Mouse (Mus musculus): Measurements from ENCODE around the gene Msl1. TPM values are rescaled to one million over a fixed set of nuclear protein-coding genes. Genes with fewer than 3 reads are reported as not detected.

Gene Msl1
- polyA plus RNA-seq, 1 experiment from 2014 or later: 17.5 TPM

- DNase-seq (ENCODE audit: low spot score) (no peak), ATAC-seq (replicated peaks; ENCODE audit: low FRiP score, low TSS enrichment, low read depth) (no peak)
- H3K4me3 ChIP-seq (ENCODE audit: low read depth, low read length): no peak overlapping the region
- WGBS: 19% methylated on average over 13 of the region's 14 CpGs
- H3K27me3 ChIP-seq (replicated peaks; ENCODE audit: control insufficient read depth, insufficient read depth, low read length): no peaks in the 10 kb centered on the region
- peaks cover 63% of the 10 kb centered on the region for H3K4me1 ChIP-seq (replicated peaks; ENCODE audit: control insufficient read depth, insufficient read depth, low read length)
- H3K4me2 ChIP-seq (ENCODE audit: low read length): peak overlapping the region; percentile 49
- H3K9me3 ChIP-seq (ENCODE audit: control insufficient read depth, low read length): no peaks in the 10 kb centered on the region
- H3K27ac ChIP-seq (ENCODE audit: low read depth): peak overlapping the region; percentile 95
- H3K9ac ChIP-seq (ENCODE audit: low read length): 0 out of 2 replicates have a peak overlapping the region, but pooled peaks have one; percentile 10
- H3K36me3 ChIP-seq (ENCODE audit: control insufficient read depth, insufficient read depth, low read length): no peaks in the 10 kb centered on the region
Measured at GRCm38 (mm10) chr11:98781851-98782512, 13.3 kb upstream of the Msl1 start.

- Histone ChIP-seq H3K27ac (ENCODE audit: low read depth) (peak overlapping the region; percentile 95), H3K4me1 (replicated peaks; ENCODE audit: control insufficient read depth, insufficient read depth, low read length) (peaks cover 61% of the 10 kb centered on the region), H3K9me3 (ENCODE audit: control insufficient read depth, low read length) (no peaks in the 10 kb centered on the region), H3K4me3 (ENCODE audit: low read depth, low read length) (no peak overlapping the region), H3K36me3 (ENCODE audit: control insufficient read depth, insufficient read depth, low read length) (no peaks in the 10 kb centered on the region), H3K4me2 (ENCODE audit: low read length) (peak overlapping the region; percentile 49), H3K9ac (ENCODE audit: low read length) (peak overlapping the region; percentile 48), H3K27me3 (replicated peaks; ENCODE audit: control insufficient read depth, insufficient read depth, low read length) (no peaks in the 10 kb centered on the region)
- WGBS: 7% methylated on average over 17 of the region's 17 CpGs
- ATAC-seq (replicated peaks; ENCODE audit: low FRiP score, low TSS enrichment, low read depth): no peak
- DNase-seq (ENCODE audit: low spot score): no peak
Measured at GRCm38 (mm10) chr11:98782651-98783235, 12.6 kb upstream of the Msl1 start.

- Histone ChIP-seq H3K27me3 (replicated peaks; ENCODE audit: control insufficient read depth, insufficient read depth, low read length) (no peaks in the 10 kb centered on the region), H3K36me3 (ENCODE audit: control insufficient read depth, insufficient read depth, low read length) (no peaks in the 10 kb centered on the region), H3K4me3 (ENCODE audit: low read depth, low read length) (no peak overlapping the region), H3K9me3 (ENCODE audit: control insufficient read depth, low read length) (no peaks in the 10 kb centered on the region), H3K4me1 (replicated peaks; ENCODE audit: control insufficient read depth, insufficient read depth, low read length) (peaks cover 57% of the 10 kb centered on the region), H3K9ac (ENCODE audit: low read length) (peak overlapping the region; percentile 48), H3K4me2 (ENCODE audit: low read length) (peak overlapping the region; percentile 49), H3K27ac (ENCODE audit: low read depth) (peak overlapping the region; percentile 95)
- 1% methylated on average over 20 of the region's 20 CpGs for WGBS
- DNase-seq (ENCODE audit: low spot score) (peak; percentile 89), ATAC-seq (replicated peaks; ENCODE audit: low FRiP score, low TSS enrichment, low read depth) (peak; percentile 56; the same call in 1 of the 2 replicates)
Measured at GRCm38 (mm10) chr11:98783236-98783696, 12.1 kb upstream of the Msl1 start.

- DNase-seq (ENCODE audit: low spot score) (no peak), ATAC-seq (replicated peaks; ENCODE audit: low FRiP score, low TSS enrichment, low read depth) (no peak)
- no peaks in the 10 kb centered on the region for H3K27me3 ChIP-seq (replicated peaks; ENCODE audit: control insufficient read depth, insufficient read depth, low read length)
- 69% methylated on average over 4 of the region's 4 CpGs for WGBS
- no peak overlapping the region for H3K9ac ChIP-seq (ENCODE audit: low read length)
- 0 out of 2 replicates have a peak overlapping the region, but pooled peaks have one; percentile 29 for H3K27ac ChIP-seq (ENCODE audit: low read depth)
- no peaks in the 10 kb centered on the region for H3K9me3 ChIP-seq (ENCODE audit: control insufficient read depth, low read length)
- no peak overlapping the region for H3K4me3 ChIP-seq (ENCODE audit: low read depth, low read length)
- H3K4me1 ChIP-seq (replicated peaks; ENCODE audit: control insufficient read depth, insufficient read depth, low read length): peaks cover 59% of the 10 kb centered on the region
- H3K36me3 ChIP-seq (ENCODE audit: control insufficient read depth, insufficient read depth, low read length): no peaks in the 10 kb centered on the region
- H3K4me2 ChIP-seq (ENCODE audit: low read length): no peak overlapping the region
Measured at GRCm38 (mm10) chr11:98784139-98784538, 11.2 kb upstream of the Msl1 start.

GRCm38 (mm10) chr11:98785214-98785613 is 10.1 kb upstream of the Msl1 start:
- ATAC-seq (replicated peaks; ENCODE audit: low FRiP score, low TSS enrichment, low read depth) (no peak), DNase-seq (ENCODE audit: low spot score) (no peak)
- Histone ChIP-seq H3K27me3 (replicated peaks; ENCODE audit: control insufficient read depth, insufficient read depth, low read length) (no peaks in the 10 kb centered on the region), H3K4me3 (ENCODE audit: low read depth, low read length) (no peak overlapping the region), H3K36me3 (ENCODE audit: control insufficient read depth, insufficient read depth, low read length) (no peaks in the 10 kb centered on the region), H3K4me1 (replicated peaks; ENCODE audit: control insufficient read depth, insufficient read depth, low read length) (peaks cover 66% of the 10 kb centered on the region), H3K9me3 (ENCODE audit: control insufficient read depth, low read length) (no peaks in the 10 kb centered on the region), H3K4me2 (ENCODE audit: low read length) (no peak overlapping the region), H3K9ac (ENCODE audit: low read length) (no peak overlapping the region), H3K27ac (ENCODE audit: low read depth) (peak overlapping the region; percentile 91)
- WGBS: 65% methylated on average over 10 of the region's 10 CpGs

- ATAC-seq (replicated peaks; ENCODE audit: low FRiP score, low TSS enrichment, low read depth): no peak
- 8% methylated on average over 12 of the region's 12 CpGs for WGBS
- Histone ChIP-seq H3K27ac (ENCODE audit: low read depth) (peak overlapping the region; percentile 91), H3K4me3 (ENCODE audit: low read depth, low read length) (no peak overlapping the region), H3K9me3 (ENCODE audit: control insufficient read depth, low read length) (no peaks in the 10 kb centered on the region), H3K4me1 (replicated peaks; ENCODE audit: control insufficient read depth, insufficient read depth, low read length) (peaks cover 66% of the 10 kb centered on the region), H3K4me2 (ENCODE audit: low read length) (peak overlapping the region; percentile 44), H3K9ac (ENCODE audit: low read length) (0 out of 2 replicates have a peak overlapping the region, but pooled peaks have one; percentile 27), H3K36me3 (ENCODE audit: control insufficient read depth, insufficient read depth, low read length) (no peaks in the 10 kb centered on the region), H3K27me3 (replicated peaks; ENCODE audit: control insufficient read depth, insufficient read depth, low read length) (no peaks in the 10 kb centered on the region)
- no peak for DNase-seq (ENCODE audit: low spot score)
Measured at GRCm38 (mm10) chr11:98785772-98786281, 9.5 kb upstream of the Msl1 start.

GRCm38 (mm10) chr11:98786359-98787214 is 8.7 kb upstream of the Msl1 start:
- peak overlapping the region; percentile 44 for H3K4me2 ChIP-seq (ENCODE audit: low read length)
- no peaks in the 10 kb centered on the region for H3K9me3 ChIP-seq (ENCODE audit: control insufficient read depth, low read length)
- no peaks in the 10 kb centered on the region for H3K27me3 ChIP-seq (replicated peaks; ENCODE audit: control insufficient read depth, insufficient read depth, low read length)
- H3K4me1 ChIP-seq (replicated peaks; ENCODE audit: control insufficient read depth, insufficient read depth, low read length): peaks cover 60% of the 10 kb centered on the region
- H3K9ac ChIP-seq (ENCODE audit: low read length): 0 out of 2 replicates have a peak overlapping the region, but pooled peaks have one; percentile 27
- no peaks in the 10 kb centered on the region for H3K36me3 ChIP-seq (ENCODE audit: control insufficient read depth, insufficient read depth, low read length)
- peak; percentile 99 for DNase-seq (ENCODE audit: low spot score)
- no peak overlapping the region for H3K4me3 ChIP-seq (ENCODE audit: low read depth, low read length)
- peak overlapping the region; percentile 91 for H3K27ac ChIP-seq (ENCODE audit: low read depth)
- peak; percentile 45 for ATAC-seq (replicated peaks; ENCODE audit: low FRiP score, low TSS enrichment, low read depth)
- 1% methylated on average over 14 of the region's 15 CpGs for WGBS

GRCm38 (mm10) chr11:98787229-98787628 is 8.1 kb upstream of the Msl1 start:
- no peak for ATAC-seq (replicated peaks; ENCODE audit: low FRiP score, low TSS enrichment, low read depth)
- no peak overlapping the region for H3K9ac ChIP-seq (ENCODE audit: low read length)
- WGBS: 19% methylated on average over 7 of the region's 7 CpGs

More at GRCm38 (mm10) chr11:98787229-98787628, 8.1 kb upstream of the Msl1 start:
- Histone ChIP-seq H3K9me3 (ENCODE audit: control insufficient read depth, low read length) (no peaks in the 10 kb centered on the region), H3K36me3 (ENCODE audit: control insufficient read depth, insufficient read depth, low read length) (no peaks in the 10 kb centered on the region), H3K4me3 (ENCODE audit: low read depth, low read length) (no peak overlapping the region), H3K4me2 (ENCODE audit: low read length) (peak overlapping the region; percentile 44; the same call in 1 of the 2 replicates), H3K27ac (ENCODE audit: low read depth) (peak overlapping the region; percentile 91; the same call in 1 of the 2 replicates), H3K4me1 (replicated peaks; ENCODE audit: control insufficient read depth, insufficient read depth, low read length) (peaks cover 54% of the 10 kb centered on the region), H3K27me3 (replicated peaks; ENCODE audit: control insufficient read depth, insufficient read depth, low read length) (no peaks in the 10 kb centered on the region)
- no peak for DNase-seq (ENCODE audit: low spot score)

All from intestine, embryonic 14.5 days (tissue).